In genomic region chr11:43556538-43556937, GRCm38 (mm10) we compare ENCODE assay signal across 20 mouse cellular contexts. TPM values are rescaled to one million over a fixed set of nuclear protein-coding genes. Genes with fewer than 3 reads are reported as not detected.
A peak's percentile ranks its signal among the peaks of the same experiment; 100 is the strongest.
DNase-seq lines count a peak whose midpoint lies in the region; ATAC-seq and TF ChIP-seq lines count a peak whose summit lies in the region.
"Had no signal": no experiment of that assay in that cellular context is flagged by ENCODE, and none has a peak within 500 bp of the region (broad histone marks: within the 10 kb centered on the region; RNA-seq: fewer than 3 reads in every experiment).

No protein-coding gene starts in this region.

- no peak overlapping the region for H3K27ac ChIP-seq in heart, postnatal 0 days (ENCODE audit: low read depth)
- H3K27ac ChIP-seq in liver, embryonic 14.5 days: no peak overlapping the region
- no peak overlapping the region for H3K27ac ChIP-seq in liver, embryonic 11.5 days (ENCODE audit: low read depth, low read length)
- H3K27ac ChIP-seq: forebrain, embryonic 15.5 days; heart, embryonic 10.5 days; limb, embryonic 12.5 days; midbrain, embryonic 13.5 days had no signal

- intact Hi-C loops in heart, postnatal 25 days (cut with DNase I): loop anchor here (2.0 kb wide), 1 partner anchor 62 kb away; no protein-coding TSS in a partner anchor

- H3K9ac ChIP-seq in heart, postnatal 0 days (replicated peaks; ENCODE audit: low read depth, low read length): no peak overlapping the region
- no peak overlapping the region for H3K9ac ChIP-seq in liver, embryonic 14.5 days (replicated peaks)
- no peak overlapping the region for H3K9ac ChIP-seq in liver, embryonic 11.5 days (ENCODE audit: low read depth, low read length)
- H3K9ac ChIP-seq: forebrain, embryonic 15.5 days; limb, embryonic 12.5 days; midbrain, embryonic 13.5 days had no signal

- H3K4me2 ChIP-seq in heart, postnatal 0 days (ENCODE audit: low read depth, low read length): no peak overlapping the region
- H3K4me2 ChIP-seq in liver, embryonic 14.5 days (ENCODE audit: low read depth): no peak overlapping the region
- H3K4me2 ChIP-seq in liver, embryonic 11.5 days: no peak overlapping the region
- H3K4me2 ChIP-seq: forebrain, embryonic 15.5 days; limb, embryonic 12.5 days; midbrain, embryonic 13.5 days had no signal

- peaks cover 32% of the 10 kb centered on the region for H3K36me3 ChIP-seq in heart, postnatal 0 days (replicated peaks; ENCODE audit: control insufficient read depth, insufficient read depth, low read length)
- H3K36me3 ChIP-seq in liver, embryonic 14.5 days (replicated peaks; ENCODE audit: control insufficient read depth, insufficient read depth, low read depth): no peaks in the 10 kb centered on the region
- no peaks in the 10 kb centered on the region for H3K36me3 ChIP-seq in liver, embryonic 11.5 days (ENCODE audit: control insufficient read depth, insufficient read depth, low read length)
- peaks cover 8% of the 10 kb centered on the region for H3K36me3 ChIP-seq in E14TG2a.4 (ENCODE audit: insufficient read depth, low read length)

- no peak for TF ChIP-seq EP300 in heart, postnatal 0 days (IDR thresholded peaks at IDR 0.05; ENCODE audit: low read depth)
- TF ChIP-seq EP300 in liver, embryonic 14.5 days (IDR thresholded peaks at IDR 0.05; ENCODE audit: low read depth): no peak

- no peaks in the 10 kb centered on the region for H3K9me3 ChIP-seq in heart, postnatal 0 days (replicated peaks; ENCODE audit: control insufficient read depth, low read length)
- H3K9me3 ChIP-seq in liver, embryonic 14.5 days (ENCODE audit: control insufficient read depth, low read length): no peaks in the 10 kb centered on the region
- H3K9me3 ChIP-seq in liver, embryonic 11.5 days (ENCODE audit: control insufficient read depth, low read length): no peaks in the 10 kb centered on the region
- H3K9me3 ChIP-seq in E14TG2a.4 (ENCODE audit: low read length): no peaks in the 10 kb centered on the region
- H3K9me3 ChIP-seq: forebrain, embryonic 15.5 days; heart, embryonic 10.5 days; limb, embryonic 12.5 days; midbrain, embryonic 13.5 days had no signal

- 84% methylated on average over 11 of the region's 11 CpGs for WGBS in heart, postnatal 0 days
- 70% methylated on average over 11 of the region's 11 CpGs for WGBS in liver, embryonic 14.5 days (ENCODE audit: insufficient replicate concordance)
- WGBS in liver, embryonic 11.5 days: 76% methylated on average over 11 of the region's 11 CpGs

- peak; percentile 32 to 64 for DNase-seq in adrenal gland, adult (ENCODE audit: inconsistent age in 2 of 2, low spot score in 1 of 2)
- DNase-seq in adrenal gland, postnatal 10 days: no peak
- DNase-seq in heart, postnatal 0 days (ENCODE audit: low spot score): no peak
- no peak for DNase-seq in heart, postnatal 25 days (ENCODE audit: low spot score)
- no peak for DNase-seq in liver, embryonic 14.5 days (ENCODE audit: low read depth in 3 of 3, low spot score in 3 of 3)
- DNase-seq in liver, embryonic 11.5 days (ENCODE audit: low spot score): no peak
- no peak for DNase-seq in cerebellum, adult 11 months
- DNase-seq: cerebellum, adult 9-11 months; gastrocnemius, postnatal 10 days; kidney, adult 9 months had no signal

- 0 out of 2 replicates have a peak, but pooled peaks have one; percentile 30 for ATAC-seq in heart, postnatal 0 days (ENCODE audit: insufficient read depth, low read depth)
- no peak for ATAC-seq in liver, embryonic 14.5 days (ENCODE audit: insufficient read depth)
- ATAC-seq in liver, embryonic 11.5 days (replicated peaks; ENCODE audit: low FRiP score): no peak
- ATAC-seq: forebrain, embryonic 15.5 days; midbrain, embryonic 13.5 days; Patski had no signal

- H3K4me1 ChIP-seq in heart, postnatal 0 days (ENCODE audit: control insufficient read depth, insufficient read depth): peaks cover 18% of the 10 kb centered on the region
- H3K4me1 ChIP-seq in liver, embryonic 14.5 days (replicated peaks; ENCODE audit: control insufficient read depth in 2 of 2, insufficient read depth in 2 of 2, low read length in 1 of 2): peaks cover 0 to 6% of the 10 kb centered on the region in 2 experiments; a peak in 2 of 4 replicates
- peaks cover 4% of the 10 kb centered on the region; the same call in 1 of the 2 replicates for H3K4me1 ChIP-seq in liver, embryonic 11.5 days (replicated peaks; ENCODE audit: control insufficient read depth, insufficient read depth, low read length)
- peaks cover 8% of the 10 kb centered on the region for H3K4me1 ChIP-seq in E14TG2a.4 (replicated peaks; ENCODE audit: low read depth, low read length)

- H3K4me3 ChIP-seq in heart, postnatal 0 days (ENCODE audit: low read depth, low read length): no peak overlapping the region
- no peak overlapping the region for H3K4me3 ChIP-seq in liver, embryonic 14.5 days (ENCODE audit: insufficient read depth in 1 of 2, low read depth in 2 of 2, low read length in 2 of 2)
- H3K4me3 ChIP-seq in liver, embryonic 11.5 days (ENCODE audit: low read depth, low read length): no peak overlapping the region
- H3K4me3 ChIP-seq in E14TG2a.4 (replicated peaks; ENCODE audit: low read length): no peak overlapping the region
- H3K4me3 ChIP-seq: erythroblast, embryonic 14.5 days; forebrain, embryonic 15.5 days; heart, embryonic 10.5 days; limb, embryonic 12.5 days; midbrain, embryonic 13.5 days had no signal

- no peaks in the 10 kb centered on the region for H3K27me3 ChIP-seq in heart, postnatal 0 days (ENCODE audit: control insufficient read depth, insufficient read depth, low read length)
- no peaks in the 10 kb centered on the region for H3K27me3 ChIP-seq in liver, embryonic 14.5 days (ENCODE audit: control insufficient read depth, insufficient read depth, low read length)
- H3K27me3 ChIP-seq in liver, embryonic 11.5 days (replicated peaks; ENCODE audit: control insufficient read depth, insufficient read depth, low read length): no peaks in the 10 kb centered on the region
- no peaks in the 10 kb centered on the region for H3K27me3 ChIP-seq in E14TG2a.4 (ENCODE audit: insufficient read depth, low read length)
- H3K27me3 ChIP-seq: forebrain, embryonic 15.5 days; limb, embryonic 12.5 days; midbrain, embryonic 13.5 days; Patski had no signal

- peak; percentile 52 for TF ChIP-seq CTCF in heart, postnatal 0 days (IDR thresholded peaks at IDR 0.05; ENCODE audit: low read depth)
- peak; percentile 34; the same call in 1 of the 2 replicates for TF ChIP-seq CTCF in liver, embryonic 14.5 days (IDR thresholded peaks at IDR 0.05; ENCODE audit: low read depth)
- 0 out of 2 replicates have a peak, but pooled peaks have one; percentile 12 for TF ChIP-seq CTCF in E14TG2a.4 (conservative IDR thresholded peaks at IDR 0.05; ENCODE audit: low read length)

RNA-seq across cellular contexts. Expression of gene Ccnjl, which starts 28.0 kb away (rescaled TPM):
- 1 to 10 TPM; 8.4 to 9.9 TPM for total RNA-seq in adrenal gland, postnatal 10 days (2021)
- total RNA-seq in heart, postnatal 0 days (2014; rRNA removed; ENCODE audit: low replicate concordance): 8.9 and 10.8 TPM in 2 replicates
- 10.1 and 11.7 TPM in 2 replicates for polyA plus RNA-seq in heart, postnatal 0 days (2015; fragmentation: Nextera tagmentation; extraction: Ambion mirVana)
- 1 to 10 TPM; 2.3 to 3.5 TPM for total RNA-seq in heart, postnatal 25 days (2021)
- polyA plus RNA-seq in liver, embryonic 14.5 days (2012; rRNA removed): 0.79 and 0.91 TPM in 2 replicates
- polyA plus RNA-seq in liver, embryonic 14.5 days (2014; fragmentation: Nextera tagmentation; extraction: Ambion mirVana): 1.2 and 1.5 TPM in 2 replicates
- 11.8 and 12.7 TPM in 2 replicates for polyA plus RNA-seq in liver, embryonic 11.5 days (2014; fragmentation: Nextera tagmentation; extraction: Ambion mirVana)
- polyA plus RNA-seq: erythroblast, embryonic 14.5 days had no signal

RNA-seq across cellular contexts. Expression of gene 4933415A04Rik, which starts 30.3 kb away (rescaled TPM):
- 1 to 10 TPM; 1.8 TPM for total RNA-seq in adrenal gland, postnatal 10 days (2021)
- total RNA-seq in heart, postnatal 0 days (2014; rRNA removed; ENCODE audit: low replicate concordance): 0.08 and 1.0 TPM in 2 replicates
- polyA plus RNA-seq in heart, postnatal 0 days (2015; fragmentation: Nextera tagmentation; extraction: Ambion mirVana): 4.8 and 5.5 TPM in 2 replicates
- under 1 TPM; 0.49 to 0.67 TPM for total RNA-seq in heart, postnatal 25 days (2021)
- 0.11 and 0.12 TPM in 2 replicates for polyA plus RNA-seq in liver, embryonic 14.5 days (2012; rRNA removed)
- polyA plus RNA-seq in liver, embryonic 14.5 days (2014; fragmentation: Nextera tagmentation; extraction: Ambion mirVana): 0.17 and 0.29 TPM in 2 replicates
- polyA plus RNA-seq in liver, embryonic 11.5 days (2014; fragmentation: Nextera tagmentation; extraction: Ambion mirVana): 2.1 and 2.7 TPM in 2 replicates
- polyA plus RNA-seq: erythroblast, embryonic 14.5 days had no signal

RNA-seq across cellular contexts. Expression of gene Fabp6, which starts 44.8 kb away (rescaled TPM):
- not detected for total RNA-seq in adrenal gland, postnatal 10 days (2021)
- total RNA-seq in heart, postnatal 0 days (2014; rRNA removed; ENCODE audit: low replicate concordance): not detected in 2 replicates
- polyA plus RNA-seq in heart, postnatal 0 days (2015; fragmentation: Nextera tagmentation; extraction: Ambion mirVana): not detected in 2 replicates
- total RNA-seq in heart, postnatal 25 days (2021): not detected
- polyA plus RNA-seq in liver, embryonic 14.5 days (2012; rRNA removed): not detected in 2 replicates
- polyA plus RNA-seq in liver, embryonic 14.5 days (2014; fragmentation: Nextera tagmentation; extraction: Ambion mirVana): not detected in 2 replicates
- not detected in 2 replicates for polyA plus RNA-seq in liver, embryonic 11.5 days (2014; fragmentation: Nextera tagmentation; extraction: Ambion mirVana)
- total RNA-seq: gastrocnemius, postnatal 10 days; left cerebral cortex, adult 8-10 months had no signal
- polyA plus RNA-seq: erythroblast, embryonic 14.5 days; forebrain, embryonic 15.5 days; heart, embryonic 10.5 days; hindbrain, embryonic 11.5 days; limb, embryonic 12.5 days; lung, embryonic 16.5 days; midbrain, embryonic 13.5 days had no signal

Comparison
In these comparisons a context has a peak if more than half of its experiments do, and no peak if none do; other contexts are left out.
1. DNase-seq: peak in adrenal gland, adult (2 of 2); none in adrenal gland, postnatal 10 days (single experiment), heart, postnatal 0 days (single experiment), heart, postnatal 25 days (single experiment), liver, embryonic 14.5 days (0 of 3), liver, embryonic 11.5 days (single experiment) and cerebellum, adult 11 months (single experiment).
2. Peak in every context shown above with its lines, with median percentiles within 50 percentile points of each other: CTCF ChIP-seq.